Mouse (Mus musculus): ENCODE measurements around the gene Ighmbp2. TPM values are rescaled to one million over a fixed set of nuclear protein-coding genes. Genes with fewer than 3 reads are reported as not detected.

Ighmbp2 gene
- 10.5 and 12.1 TPM in 2 replicates for polyA plus RNA-seq (2015; fragmentation: Nextera tagmentation; extraction: Ambion mirVana)

DNA sequence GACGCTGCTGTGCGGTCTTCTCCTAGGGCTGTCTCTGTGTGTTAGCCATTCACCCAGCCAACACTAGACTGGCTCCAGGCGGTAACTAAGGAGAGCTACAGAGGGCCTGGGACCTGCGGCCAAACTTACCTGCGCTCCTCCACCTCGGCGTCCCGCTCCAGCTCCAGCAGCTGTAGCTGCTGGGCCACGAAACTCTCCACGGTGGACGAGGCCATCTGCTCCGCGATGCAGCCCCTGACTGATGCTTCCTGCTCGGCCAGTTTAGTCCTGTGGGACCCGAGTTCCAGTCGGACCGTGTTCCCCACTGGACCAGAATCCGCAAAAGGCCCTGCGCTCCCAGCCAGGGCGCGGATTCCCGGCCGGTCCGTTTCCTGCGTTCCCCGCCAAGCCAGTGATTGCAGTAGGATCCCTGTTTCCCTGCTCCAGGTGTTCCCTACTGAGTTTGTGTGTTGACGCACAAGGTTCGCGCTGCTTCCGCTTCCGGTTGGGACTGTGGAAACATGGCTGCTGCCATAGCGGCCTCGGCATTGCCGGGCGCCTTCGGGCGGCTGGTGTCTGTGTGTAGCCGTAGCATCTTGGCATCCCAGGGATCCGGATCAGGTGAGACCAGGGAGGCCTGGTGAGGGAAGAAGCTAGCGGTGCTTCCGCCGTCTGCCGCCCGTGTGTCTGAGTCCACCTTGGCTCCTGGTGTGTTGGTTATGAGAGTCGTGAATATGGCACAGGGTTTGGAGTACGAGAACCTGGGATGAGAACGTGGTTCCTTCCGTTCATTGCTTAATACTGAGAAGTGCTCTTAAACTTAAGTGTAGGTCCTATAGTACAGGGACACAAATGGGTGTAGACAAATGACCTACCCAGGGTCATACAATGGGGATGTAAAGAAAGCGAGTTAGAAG is at the start of gene Ighmbp2, which contains the start of gene Mrpl21:
Gene Ighmbp2, minus strand, starts transcription at position 446 of the 896 bp plus-strand sequence.
Gene Mrpl21, plus strand, starts transcription at position 330 of the 896 bp plus-strand sequence.
- Histone ChIP-seq H3K4me1 (replicated peaks) (peaks cover 27% of the 10 kb centered on the region), H3K36me3 (peaks cover 56% of the 10 kb centered on the region), H3K27me3 (no peaks in the 10 kb centered on the region), H3K9me3 (no peaks in the 10 kb centered on the region), H3K9ac (peak within 1 kb of the TSS; percentile 84), H3K27ac (peak within 1 kb of the TSS; percentile 63), H3K4me2 (peak within 1 kb of the TSS; percentile 73), H3K4me3 (peak within 1 kb of the TSS; percentile 82)
- WGBS = under 1% methylated on average over 49 of the region's 49 CpGs
- ATAC-seq (ENCODE audit: low FRiP score) = peak; percentile 93

DNA sequence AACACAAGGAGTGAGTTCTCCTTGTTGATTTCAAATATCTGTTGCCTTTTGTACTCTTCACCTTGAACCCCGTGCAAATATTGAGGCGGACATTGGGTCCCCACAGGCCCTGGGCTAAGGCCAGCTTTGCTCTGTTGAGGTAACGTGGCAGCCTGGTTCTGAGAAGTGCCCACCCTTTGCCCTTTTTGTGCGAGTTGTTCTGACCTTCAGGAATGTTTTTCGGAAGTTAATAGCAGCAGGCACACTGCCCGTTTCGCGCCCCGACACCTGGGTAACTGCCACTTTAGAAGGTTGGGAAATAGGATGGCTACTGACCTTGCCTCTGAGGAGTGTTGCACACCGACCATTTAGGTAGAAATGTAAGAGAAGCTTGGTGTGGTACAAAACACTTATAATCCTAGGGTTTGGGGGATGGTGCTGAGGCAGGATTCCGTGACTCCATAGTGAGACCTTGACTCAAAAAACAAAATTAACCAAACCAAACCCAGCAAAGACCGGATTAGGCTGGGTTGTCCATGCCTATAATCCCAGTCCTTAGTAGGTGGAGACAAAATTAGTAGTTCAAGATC is 43.7 kb upstream of the Ighmbp2 start:
- Histone ChIP-seq H3K9ac (no peak overlapping the region), H3K27me3 (peaks cover 50% of the 10 kb centered on the region), H3K9me3 (no peaks in the 10 kb centered on the region), H3K4me3 (no peak overlapping the region), H3K27ac (peak overlapping the region; percentile 86), H3K36me3 (no peaks in the 10 kb centered on the region), H3K4me2 (0 out of 2 replicates have a peak overlapping the region, but pooled peaks have one; percentile 77), H3K4me1 (replicated peaks) (peaks cover 28% of the 10 kb centered on the region)
- 86% methylated on average over 12 of the region's 12 CpGs for WGBS
- no peak for ATAC-seq (ENCODE audit: low FRiP score)

- ATAC-seq (ENCODE audit: low FRiP score) = no peak
- peaks cover 28% of the 10 kb centered on the region for H3K4me1 ChIP-seq (replicated peaks)
- peak overlapping the region; percentile 75 for H3K9ac ChIP-seq
These were observed 43.1 kb upstream of the Ighmbp2 start for GRCm38 (mm10) chr19:3325771-3326478.

GRCm38 (mm10) chr19:3324931-3325711 is 42.3 kb upstream of the Ighmbp2 start:
- H3K27me3 ChIP-seq = peaks cover 64% of the 10 kb centered on the region
- peak overlapping the region; percentile 75 for H3K9ac ChIP-seq
- no peaks in the 10 kb centered on the region for H3K9me3 ChIP-seq
- H3K4me3 ChIP-seq = peak overlapping the region; percentile 52
- peak; percentile 69 for ATAC-seq (ENCODE audit: low FRiP score)
- H3K4me2 ChIP-seq = peak overlapping the region; percentile 77
- peak overlapping the region; percentile 86 for H3K27ac ChIP-seq
- peaks cover 28% of the 10 kb centered on the region for H3K4me1 ChIP-seq (replicated peaks)
- WGBS = under 1% methylated on average over 59 of the region's 59 CpGs
- no peaks in the 10 kb centered on the region for H3K36me3 ChIP-seq

More at GRCm38 (mm10) chr19:3325771-3326478, 43.1 kb upstream of the Ighmbp2 start:
- H3K27ac ChIP-seq = peak overlapping the region; percentile 86
- H3K4me3 ChIP-seq = peak overlapping the region; percentile 52
- 40% methylated on average over 15 of the region's 15 CpGs for WGBS
- no peaks in the 10 kb centered on the region for H3K9me3 ChIP-seq
- peak overlapping the region; percentile 77 for H3K4me2 ChIP-seq
- H3K36me3 ChIP-seq = no peaks in the 10 kb centered on the region
- H3K27me3 ChIP-seq = peaks cover 56% of the 10 kb centered on the region

DNA sequence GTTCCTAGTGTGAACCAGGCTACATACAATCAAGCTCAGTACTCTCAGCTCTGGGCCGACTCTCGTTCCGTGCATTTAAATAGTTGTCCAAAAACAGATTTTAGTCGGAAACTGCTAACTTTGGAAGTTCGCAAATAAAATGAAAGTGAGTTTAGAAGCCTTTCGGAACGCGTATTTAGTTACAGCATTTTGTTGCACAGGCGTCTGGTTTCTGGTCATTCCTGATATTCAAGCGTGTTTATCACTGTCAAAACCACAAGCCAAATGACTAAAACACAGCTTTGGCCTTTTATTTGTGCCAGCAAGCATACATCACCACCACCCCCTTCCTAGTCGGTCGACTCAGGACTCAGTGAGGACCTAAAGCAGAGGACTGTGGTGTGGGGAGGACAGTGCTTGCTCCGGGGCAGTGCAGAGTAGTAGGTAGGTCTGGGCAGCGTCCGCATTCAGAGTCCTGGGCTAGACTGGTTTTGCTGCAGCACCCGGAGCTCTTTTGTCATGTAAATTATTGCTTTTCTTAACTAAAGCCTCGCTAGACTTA is 41.5 kb upstream of the Ighmbp2 start:
- Histone ChIP-seq H3K4me2 (peak overlapping the region; percentile 77), H3K27me3 (peaks cover 69% of the 10 kb centered on the region), H3K9me3 (no peaks in the 10 kb centered on the region), H3K27ac (peak overlapping the region; percentile 86), H3K36me3 (no peaks in the 10 kb centered on the region), H3K9ac (peak overlapping the region; percentile 75), H3K4me1 (replicated peaks) (peaks cover 28% of the 10 kb centered on the region), H3K4me3 (peak overlapping the region; percentile 52)
- 3% methylated on average over 17 of the region's 17 CpGs for WGBS
- no peak for ATAC-seq (ENCODE audit: low FRiP score)

GRCm38 (mm10) chr19:3323753-3324270 is 41.0 kb upstream of the Ighmbp2 start:
- Histone ChIP-seq H3K9ac (peak overlapping the region; percentile 75), H3K4me3 (peak overlapping the region; percentile 52), H3K27ac (peak overlapping the region; percentile 86; the same call in 1 of the 2 replicates), H3K9me3 (no peaks in the 10 kb centered on the region), H3K4me1 (replicated peaks) (peaks cover 28% of the 10 kb centered on the region), H3K36me3 (no peaks in the 10 kb centered on the region), H3K27me3 (peaks cover 71% of the 10 kb centered on the region), H3K4me2 (peak overlapping the region; percentile 77)
- WGBS = 2% methylated on average over 34 of the region's 34 CpGs
- peak; percentile 30 for ATAC-seq (ENCODE audit: low FRiP score)

DNA sequence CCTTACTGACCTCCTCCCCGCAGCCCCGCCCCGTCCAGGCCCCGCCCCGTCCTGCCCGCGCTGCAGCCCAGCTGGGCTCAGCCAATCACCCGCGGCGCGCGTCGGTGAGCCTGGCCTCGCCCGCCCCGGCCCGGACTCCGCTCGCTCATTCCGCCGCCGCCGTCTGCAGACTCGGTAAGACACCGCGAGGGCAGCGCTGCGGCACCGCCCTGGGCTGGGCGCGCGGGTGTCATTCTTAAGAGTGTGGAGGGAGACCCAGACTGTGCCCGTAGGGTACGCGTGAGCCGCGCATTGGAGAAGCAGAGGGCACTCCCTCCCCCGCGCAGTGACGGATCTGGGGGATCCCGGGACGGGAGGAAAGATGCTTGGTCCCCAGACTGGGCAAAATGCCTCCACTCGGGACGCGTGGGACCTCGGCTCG is 40.4 kb upstream of the Ighmbp2 start:
- Histone ChIP-seq H3K4me2 (peak overlapping the region; percentile 77), H3K9me3 (no peaks in the 10 kb centered on the region), H3K36me3 (no peaks in the 10 kb centered on the region), H3K27me3 (peaks cover 70% of the 10 kb centered on the region), H3K27ac (no peak overlapping the region), H3K9ac (peak overlapping the region; percentile 75), H3K4me3 (peak overlapping the region; percentile 52), H3K4me1 (replicated peaks) (peaks cover 28% of the 10 kb centered on the region)
- WGBS = 1% methylated on average over 47 of the region's 47 CpGs
- peak; percentile 69 for ATAC-seq (ENCODE audit: low FRiP score)

GRCm38 (mm10) chr19:3322261-3322969 is 39.6 kb upstream of the Ighmbp2 start, which contains the start of gene Cpt1a:
Gene Cpt1a, plus strand, starts transcription at chr19:3322334.
- no peaks in the 10 kb centered on the region for H3K9me3 ChIP-seq
- 5% methylated on average over 26 of the region's 26 CpGs for WGBS
- peaks cover 70% of the 10 kb centered on the region for H3K27me3 ChIP-seq
- no peak within 1 kb of the TSS for H3K27ac ChIP-seq
- no peak for ATAC-seq (ENCODE audit: low FRiP score)
- H3K4me3 ChIP-seq = peak within 1 kb of the TSS; percentile 52
- peaks cover 28% of the 10 kb centered on the region for H3K4me1 ChIP-seq (replicated peaks)
- H3K9ac ChIP-seq = peak within 1 kb of the TSS; percentile 75
- no peaks in the 10 kb centered on the region for H3K36me3 ChIP-seq
- H3K4me2 ChIP-seq = peak within 1 kb of the TSS; percentile 77

- H3K36me3 ChIP-seq = no peaks in the 10 kb centered on the region
- no peak for ATAC-seq (ENCODE audit: low FRiP score)
- WGBS = 5% methylated on average over 11 of the region's 11 CpGs
- no peak overlapping the region for H3K27ac ChIP-seq
- H3K4me2 ChIP-seq = peak overlapping the region; percentile 77; the same call in 1 of the 2 replicates
- H3K4me1 ChIP-seq (replicated peaks) = peaks cover 28% of the 10 kb centered on the region
- peak overlapping the region; percentile 7; the same call in 1 of the 2 replicates for H3K4me3 ChIP-seq
- H3K9ac ChIP-seq = no peak overlapping the region
- H3K9me3 ChIP-seq = no peaks in the 10 kb centered on the region
- peaks cover 69% of the 10 kb centered on the region for H3K27me3 ChIP-seq
These were observed 38.8 kb upstream of the Ighmbp2 start for GRCm38 (mm10) chr19:3321617-3322016.

GRCm38 (mm10) chr19:3320801-3321200 is 38.0 kb upstream of the Ighmbp2 start:
- Histone ChIP-seq H3K27me3 (peaks cover 62% of the 10 kb centered on the region), H3K27ac (no peak overlapping the region), H3K4me3 (no peak overlapping the region), H3K4me1 (replicated peaks) (peaks cover 22% of the 10 kb centered on the region), H3K36me3 (no peaks in the 10 kb centered on the region), H3K4me2 (no peak overlapping the region), H3K9ac (no peak overlapping the region), H3K9me3 (no peaks in the 10 kb centered on the region)
- no peak for ATAC-seq (ENCODE audit: low FRiP score)
- WGBS = 82% methylated on average over 3 of the region's 3 CpGs
